Comparison of ENCODE assay signal across 8 mouse cellular contexts in the genomic region with DNA sequence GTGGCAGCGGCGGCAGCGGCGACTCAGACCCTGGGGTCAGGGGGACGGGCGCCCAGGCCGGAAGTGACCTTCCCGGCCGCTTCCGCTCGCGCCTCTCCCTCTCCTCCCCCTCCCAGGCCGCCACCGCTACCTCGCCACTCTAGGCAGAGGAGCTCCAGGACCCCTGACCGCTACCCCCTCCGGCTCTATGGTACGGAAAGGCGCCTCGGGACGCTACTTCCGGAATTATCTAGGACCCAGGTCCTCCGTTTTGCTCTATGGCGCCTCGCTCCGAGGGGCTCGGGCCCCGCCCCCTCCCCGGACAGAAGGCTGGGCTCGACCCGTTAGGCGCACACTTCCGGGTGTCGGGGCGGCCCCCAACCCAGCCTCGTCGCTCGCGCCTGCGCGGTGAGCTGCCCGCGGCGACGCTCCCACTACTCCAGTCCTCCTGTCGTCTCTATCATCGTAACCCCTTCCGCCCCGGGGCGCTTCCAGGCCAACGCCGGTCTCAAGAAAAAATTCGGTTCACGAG. TPM values are rescaled to one million over a fixed set of nuclear protein-coding genes. Genes with fewer than 3 reads are reported as not detected.
DNase-seq lines count a peak whose midpoint lies in the region; ATAC-seq and TF ChIP-seq lines count a peak whose summit lies in the region.

A gene (minus strand): TSS at position 97 of the 511 bp plus-strand sequence.

- TF ChIP-seq POLR2A in MEL (IDR thresholded peaks at IDR 0.05; ENCODE audit: control insufficient read depth in 1 of 2, insufficient read depth in 1 of 2, low read depth in 1 of 2, low read length in 2 of 2, poor library complexity in 1 of 2) = peak; percentile 22 to 49; a peak in 1 of 4 replicates

- peak; percentile 90 for ATAC-seq in frontal cortex, adult (ENCODE audit: low TSS enrichment)
- ATAC-seq in lung, postnatal 0 days = peak; percentile 94

- H3K4me3 ChIP-seq in MEL (ENCODE audit: control insufficient read depth in 1 of 2, insufficient read depth in 1 of 2, low read depth in 2 of 2, low read length in 2 of 2) = peak within 1 kb of the TSS; percentile 79 to 99
- peak within 1 kb of the TSS; percentile 90 for H3K4me3 ChIP-seq in hindbrain, embryonic 10.5 days
- peak within 1 kb of the TSS; percentile 81 for H3K4me3 ChIP-seq in lung, postnatal 0 days (ENCODE audit: low read depth, low read length)

- under 1% methylated on average over 54 of the region's 54 CpGs for WGBS in hindbrain, embryonic 10.5 days
- under 1% methylated on average over 49 of the region's 54 CpGs for WGBS in lung, postnatal 0 days

- peak within 1 kb of the TSS; percentile 99 for H3K9ac ChIP-seq in MEL (ENCODE audit: control insufficient read depth, low read depth, low read length, poor library complexity, severe bottlenecking)
- peak within 1 kb of the TSS; percentile 50 for H3K9ac ChIP-seq in lung, postnatal 0 days (replicated peaks; ENCODE audit: low read depth)

- H3K4me2 ChIP-seq in lung, postnatal 0 days (replicated peaks; ENCODE audit: low read depth, low read length) = peak within 1 kb of the TSS; percentile 83

- no peak; a peak in 1 of 4 replicates for TF ChIP-seq EP300 in MEL (IDR thresholded peaks at IDR 0.05; ENCODE audit: low read depth in 1 of 2, low read length in 2 of 2)
- TF ChIP-seq EP300 in lung, postnatal 0 days (IDR thresholded peaks at IDR 0.05) = peak; percentile 71

- H3K79me2 ChIP-seq in MEL (ENCODE audit: control insufficient read depth, insufficient read depth, low read length, poor library complexity) = peaks cover 44% of the 10 kb centered on the region

- H3K36me3 ChIP-seq in MEL (ENCODE audit: control insufficient read depth in 1 of 2, insufficient read depth in 2 of 2, low read length in 2 of 2) = peaks cover 0 to 12% of the 10 kb centered on the region in 2 experiments; a peak in 2 of 4 replicates
- peaks cover 3% of the 10 kb centered on the region; the same call in 1 of the 2 replicates for H3K36me3 ChIP-seq in hindbrain, embryonic 10.5 days
- no peaks in the 10 kb centered on the region for H3K36me3 ChIP-seq in lung, postnatal 0 days (ENCODE audit: insufficient read depth, low read length)

- TF ChIP-seq CTCF in MEL (IDR thresholded peaks at IDR 0.05 in 2 of 3, conservative IDR thresholded peaks at IDR 0.05 in 1 of 3; ENCODE audit: control insufficient read depth in 1 of 3, insufficient read depth in 1 of 3, low read depth in 2 of 3, low read length in 3 of 3, poor library complexity in 1 of 3, severe bottlenecking in 1 of 3) = no peak
- no peak for TF ChIP-seq CTCF in lung, postnatal 0 days (IDR thresholded peaks at IDR 0.05)

- no peaks in the 10 kb centered on the region for H3K9me3 ChIP-seq in MEL (replicated peaks; ENCODE audit: insufficient read depth, low read length)
- H3K9me3 ChIP-seq in hindbrain, embryonic 10.5 days = 0 out of 2 replicates have a peak, but pooled peaks cover 7% of the 10 kb centered on the region
- no peaks in the 10 kb centered on the region for H3K9me3 ChIP-seq in lung, postnatal 0 days (ENCODE audit: low read length)

- peak within 1 kb of the TSS; percentile 76 for H3K27ac ChIP-seq in MEL (ENCODE audit: control insufficient read depth, low read depth, low read length)
- peak within 1 kb of the TSS; percentile 95 for H3K27ac ChIP-seq in hindbrain, embryonic 10.5 days
- peak within 1 kb of the TSS; percentile 94 for H3K27ac ChIP-seq in lung, postnatal 0 days (ENCODE audit: low read length)

- no peaks in the 10 kb centered on the region for H3K27me3 ChIP-seq in MEL (ENCODE audit: control insufficient read depth in 1 of 2, insufficient read depth in 2 of 2, low read length in 2 of 2)
- H3K27me3 ChIP-seq in hindbrain, embryonic 10.5 days (ENCODE audit: insufficient read depth, poor library complexity, severe bottlenecking) = no peaks in the 10 kb centered on the region
- no peaks in the 10 kb centered on the region for H3K27me3 ChIP-seq in lung, postnatal 0 days (replicated peaks; ENCODE audit: insufficient read depth, low read length)

- DNase-seq in MEL (ENCODE audit: low read depth, low spot score) = peak; percentile 98
- peak; percentile 94 for DNase-seq in cerebellum, adult 8-10 months
- DNase-seq in hindbrain, embryonic 10.5 days (ENCODE audit: low spot score) = peak; percentile 97
- DNase-seq in layer of hippocampus, adult 9-11 months = peak; percentile 98
- DNase-seq in lung, postnatal 0 days (ENCODE audit: low spot score) = peak; percentile 98
- DNase-seq in ovary, postnatal 14 days (ENCODE audit: low spot score) = peak; percentile 94
- DNase-seq in thymus, postnatal 14 days = peak; percentile 97

- peaks cover 0 to 24% of the 10 kb centered on the region in 2 experiments for H3K4me1 ChIP-seq in MEL (ENCODE audit: control insufficient read depth in 1 of 2, insufficient read depth in 2 of 2, low read length in 2 of 2)
- peaks cover 26% of the 10 kb centered on the region for H3K4me1 ChIP-seq in hindbrain, embryonic 10.5 days (replicated peaks)
- peaks cover 19% of the 10 kb centered on the region for H3K4me1 ChIP-seq in lung, postnatal 0 days (ENCODE audit: insufficient read depth, low read depth, low read length)

- no peak for TF ChIP-seq RAD21 in MEL (IDR thresholded peaks at IDR 0.05; ENCODE audit: low read depth, low read length)

TF ChIP-seq in MEL, 35 proteins besides CTCF, POLR2A, EP300 and RAD21:
- TF ChIP-seq NELFE (IDR thresholded peaks at IDR 0.05; ENCODE audit: low read depth, low read length) (peak; percentile 47), MXI1 (IDR thresholded peaks at IDR 0.05; ENCODE audit: low read depth, low read length) (peak; percentile 22), ETS1 (IDR thresholded peaks at IDR 0.05; ENCODE audit: low read depth, low read length) (0 out of 2 replicates have a peak, but pooled peaks have one; percentile 18), SIN3A (IDR thresholded peaks at IDR 0.05; ENCODE audit: low read length) (peak; percentile 85), MAZ (IDR thresholded peaks at IDR 0.05; ENCODE audit: low read depth, low read length) (peak; percentile 93), ZC3H11A (IDR thresholded peaks at IDR 0.05; ENCODE audit: low read depth, low read length) (no peak), TBP (IDR thresholded peaks at IDR 0.05; ENCODE audit: low read depth, low read length) (peak; percentile 41; the same call in 1 of the 2 replicates), TAL1 (IDR thresholded peaks at IDR 0.05; ENCODE audit: low read length) (no peak), ELF1 (IDR thresholded peaks at IDR 0.05; ENCODE audit: low read depth, low read length) (peak; percentile 98), HCFC1 (IDR thresholded peaks at IDR 0.05; ENCODE audit: low read depth, low read length) (peak; percentile 88), RCOR1 (IDR thresholded peaks at IDR 0.05; ENCODE audit: low read depth, low read length) (no peak), GABPA (IDR thresholded peaks at IDR 0.05; ENCODE audit: low read depth, low read length) (peak; percentile 47; the same call in 1 of the 2 replicates), NRF1 (IDR thresholded peaks at IDR 0.05; ENCODE audit: insufficient read depth, low read depth, low read length, poor library complexity, severe bottlenecking) (peak; percentile 94)

RNA-seq across cellular contexts. Expression of the gene that starts here (rescaled TPM):
- total RNA-seq in MEL (2012; rRNA removed) = 19.3 and 22.7 TPM in 2 replicates
- 10 to 100 TPM in 1 of 2 experiments, not detected in 1; 28.8 TPM for polyA plus RNA-seq in MEL (2012; ENCODE audit: insufficient read depth in 1 of 2, insufficient read length in 2 of 2, low read depth in 1 of 2, low replicate concordance in 2 of 2, missing spikeins in 1 of 2)
- 24.2 and 31.8 TPM in 2 replicates for polyA plus RNA-seq in hindbrain, embryonic 10.5 days (2016; fragmentation: Nextera tagmentation; extraction: Ambion mirVana)
- 29.5 and 47.4 TPM in 2 replicates for polyA plus RNA-seq in lung, postnatal 0 days (2015; fragmentation: Nextera tagmentation; extraction: Ambion mirVana)

Comparison
In these comparisons a context has a peak if more than half of its experiments do, and no peak if none do; other contexts are left out.
1. Peak in every context shown above with its lines: DNase-seq, ATAC-seq, H3K4me3 ChIP-seq and H3K27ac ChIP-seq.